Mouse (Mus musculus): ENCODE results near the gene Cdk5.

DNA sequence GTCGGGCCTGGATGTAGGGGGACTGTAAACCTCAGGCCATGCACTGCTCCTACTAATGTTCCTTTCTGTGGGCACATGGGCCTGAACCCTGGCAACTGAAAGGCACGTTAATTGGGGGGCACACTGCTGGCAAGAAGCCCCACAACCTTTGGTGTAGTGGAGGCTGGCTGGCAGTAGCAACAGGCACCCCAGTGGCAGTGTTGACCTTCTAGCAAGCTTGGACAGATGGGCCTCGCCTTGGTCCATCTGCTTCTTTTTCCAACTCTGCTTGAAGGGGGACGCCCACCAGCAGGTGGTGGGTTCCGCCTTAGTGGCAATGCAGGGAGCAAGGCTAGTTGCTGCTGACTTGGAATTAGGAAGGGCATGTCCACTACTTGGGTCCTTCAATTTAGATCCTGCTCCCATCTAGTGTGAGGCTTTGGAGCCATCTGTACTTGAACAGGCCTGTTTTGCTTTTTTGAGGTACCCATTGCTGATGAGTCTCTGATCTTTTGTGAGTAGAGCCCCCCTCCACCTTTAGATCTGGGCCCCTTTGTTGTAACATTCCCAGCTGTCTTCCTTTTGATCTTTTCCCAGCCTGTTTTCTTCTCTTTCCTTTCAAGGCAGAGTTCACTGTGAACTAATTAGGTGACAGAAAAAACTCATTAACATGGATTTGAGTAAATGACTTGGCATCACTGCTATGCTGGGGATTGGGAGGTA lies 30.1 kb upstream of the Cdk5 start:
- TF ChIP-seq CTCF (IDR thresholded peaks at IDR 0.05; ENCODE audit: low read depth, low read length): no peak
- TF ChIP-seq POLR2AphosphoS5 (IDR thresholded peaks at IDR 0.05; ENCODE audit: insufficient replicate concordance, low read depth, low read length): no peak
- TF ChIP-seq TAL1 (conservative IDR thresholded peaks at IDR 0.05; ENCODE audit: low read depth, low read length): no peak
- TF ChIP-seq GATA1 (IDR thresholded peaks at IDR 0.05; ENCODE audit: borderline replicate concordance, low read length): no peak
- TF ChIP-seq GATA2 (IDR thresholded peaks at IDR 0.05; ENCODE audit: borderline replicate concordance, low read depth, low read length): no peak
